In genomic region chr6:37011597-37011996, GRCm38 (mm10) we compare ENCODE assay signal across 20 mouse cellular contexts.
DNase-seq lines count a peak whose midpoint lies in the region; ATAC-seq and TF ChIP-seq lines count a peak whose summit lies in the region.
"Had no signal": no experiment of that assay in that cellular context is flagged by ENCODE, and none has a peak within 500 bp of the region (broad histone marks: within the 10 kb centered on the region; RNA-seq: fewer than 3 reads in every experiment).

No protein-coding gene starts in this region.

- no peak for TF ChIP-seq POLR2A in CH12.LX (IDR thresholded peaks at IDR 0.05; ENCODE audit: low read depth, low read length)

- DNase-seq in lung, embryonic 14.5 days, result peak; percentile 46
- no peak for DNase-seq in lung, postnatal 25 days (ENCODE audit: low spot score)
- DNase-seq in CH12.LX (ENCODE audit: extremely low read depth), result peak; percentile 6
- peak; percentile 31 for DNase-seq in brain, adult 2 months (ENCODE audit: low read depth, low spot score)
- no peak for DNase-seq in embryonic facial prominence, embryonic 10.5 days (ENCODE audit: low spot score)
- DNase-seq: adrenal gland, postnatal 14 days; cerebellum, adult 18-20 months; cerebellum, adult 9-11 months; cerebellum, postnatal 36 days; gastrocnemius, postnatal 36 days; heart, adult 11 months; heart, postnatal 36 days had no signal

- no peaks in the 10 kb centered on the region for H3K27me3 ChIP-seq in intestine, postnatal 0 days (replicated peaks; ENCODE audit: control insufficient read depth, insufficient read depth, low read length)
- no peaks in the 10 kb centered on the region for H3K27me3 ChIP-seq in intestine, embryonic 16.5 days (replicated peaks; ENCODE audit: control insufficient read depth, insufficient read depth, low read length)
- H3K27me3 ChIP-seq in lung, embryonic 14.5 days (ENCODE audit: insufficient read depth, low read length), result no peaks in the 10 kb centered on the region
- no peaks in the 10 kb centered on the region for H3K27me3 ChIP-seq in CH12.LX (replicated peaks)
- no peaks in the 10 kb centered on the region for H3K27me3 ChIP-seq in embryonic facial prominence, embryonic 10.5 days (replicated peaks; ENCODE audit: low read depth, poor library complexity, severe bottlenecking)
- H3K27me3 ChIP-seq: heart, embryonic 13.5 days; hindbrain, embryonic 12.5 days had no signal

- no peak overlapping the region for H3K27ac ChIP-seq in intestine, postnatal 0 days (ENCODE audit: low read depth, low read length)
- H3K27ac ChIP-seq in intestine, embryonic 16.5 days (ENCODE audit: low read length), result no peak overlapping the region
- H3K27ac ChIP-seq in lung, embryonic 14.5 days (ENCODE audit: low read depth), result no peak overlapping the region
- no peak overlapping the region for H3K27ac ChIP-seq in CH12.LX (ENCODE audit: insufficient read depth, low read depth)
- H3K27ac ChIP-seq in embryonic facial prominence, embryonic 10.5 days (replicated peaks), result no peak overlapping the region
- H3K27ac ChIP-seq: heart, embryonic 13.5 days; hindbrain, embryonic 12.5 days had no signal

- no peak overlapping the region for H3K9ac ChIP-seq in intestine, postnatal 0 days (ENCODE audit: low read depth, low read length)
- H3K9ac ChIP-seq in intestine, embryonic 16.5 days (ENCODE audit: low read depth, low read length), result no peak overlapping the region
- no peak overlapping the region for H3K9ac ChIP-seq in lung, embryonic 14.5 days
- H3K9ac ChIP-seq in CH12.LX (ENCODE audit: insufficient read depth, low read depth), result no peak overlapping the region
- H3K9ac ChIP-seq: heart, embryonic 13.5 days; hindbrain, embryonic 12.5 days had no signal

- dilution Hi-C loops in CH12.LX (cut with MboI; ENCODE audit: extremely low pct_ligation_motif_present, extremely low pct_unique_long_range_greater_than_20kb, low sequenced_read_pairs), result no loop called here

- TF ChIP-seq EP300 in CH12.LX (IDR thresholded peaks at IDR 0.05; ENCODE audit: low read length), result no peak

- WGBS in intestine, postnatal 0 days, result 75% methylated on average over 2 of the region's 2 CpGs
- 80% methylated on average over 2 of the region's 2 CpGs for WGBS in intestine, embryonic 16.5 days
- WGBS in lung, embryonic 14.5 days, result 82% methylated on average over 2 of the region's 2 CpGs
- 90% methylated on average over 2 of the region's 2 CpGs for WGBS in embryonic facial prominence, embryonic 10.5 days

- no peaks in the 10 kb centered on the region for H3K79me2 ChIP-seq in CH12.LX (replicated peaks; ENCODE audit: control insufficient read depth, extremely low read depth, insufficient read depth, poor library complexity, severe bottlenecking)

- TF ChIP-seq RAD21 in CH12.LX (IDR thresholded peaks at IDR 0.05; ENCODE audit: low read depth, low read length), result peak; percentile 36

- no peaks in the 10 kb centered on the region for H3K36me3 ChIP-seq in intestine, postnatal 0 days (ENCODE audit: control insufficient read depth, insufficient read depth)
- H3K36me3 ChIP-seq in intestine, embryonic 16.5 days (ENCODE audit: control insufficient read depth, insufficient read depth, low read length), result no peaks in the 10 kb centered on the region
- H3K36me3 ChIP-seq in lung, embryonic 14.5 days (ENCODE audit: insufficient read depth), result no peaks in the 10 kb centered on the region
- H3K36me3 ChIP-seq in CH12.LX (replicated peaks in 1 of 2; ENCODE audit: control insufficient read depth in 1 of 2, insufficient read depth in 1 of 2, low read length in 1 of 2), result peaks cover 0 to 32% of the 10 kb centered on the region in 2 experiments
- H3K36me3 ChIP-seq in embryonic facial prominence, embryonic 10.5 days (replicated peaks), result no peaks in the 10 kb centered on the region
- H3K36me3 ChIP-seq: G1E; heart, embryonic 13.5 days; hindbrain, embryonic 12.5 days had no signal

- in situ Hi-C loops in CH12.LX (cut with MboI; ENCODE audit: low pct_ligation_motif_present, low pct_unique_long_range_greater_than_20kb, low sequenced_read_pairs), result no loop called here

- no peaks in the 10 kb centered on the region for H3K4me1 ChIP-seq in intestine, postnatal 0 days (replicated peaks; ENCODE audit: control insufficient read depth, insufficient read depth, low read length)
- H3K4me1 ChIP-seq in intestine, embryonic 16.5 days (ENCODE audit: control insufficient read depth, insufficient read depth, low read length), result 0 out of 2 replicates have a peak, but pooled peaks cover 2% of the 10 kb centered on the region
- H3K4me1 ChIP-seq in lung, embryonic 14.5 days (ENCODE audit: insufficient read depth), result 0 out of 2 replicates have a peak, but pooled peaks cover 4% of the 10 kb centered on the region
- no peaks in the 10 kb centered on the region for H3K4me1 ChIP-seq in CH12.LX (ENCODE audit: control insufficient read depth in 1 of 2, insufficient read depth in 2 of 2)
- peaks cover 17% of the 10 kb centered on the region for H3K4me1 ChIP-seq in embryonic facial prominence, embryonic 10.5 days

- H3K4me2 ChIP-seq in intestine, postnatal 0 days (replicated peaks; ENCODE audit: low read depth), result no peak overlapping the region
- H3K4me2 ChIP-seq in intestine, embryonic 16.5 days (ENCODE audit: low read depth, low read length), result no peak overlapping the region
- no peak overlapping the region for H3K4me2 ChIP-seq in lung, embryonic 14.5 days
- no peak overlapping the region for H3K4me2 ChIP-seq in CH12.LX (ENCODE audit: insufficient read depth, low read depth, poor library complexity, severe bottlenecking)
- H3K4me2 ChIP-seq: heart, embryonic 13.5 days; hindbrain, embryonic 12.5 days had no signal

- no peak for ATAC-seq in intestine, postnatal 0 days
- no peak for ATAC-seq in intestine, embryonic 16.5 days
- ATAC-seq in lung, embryonic 14.5 days (ENCODE audit: insufficient read depth), result no peak
- ATAC-seq: activated CD4-positive, CD25-positive, alpha-beta regulatory T cell, adult 4 months; forebrain, embryonic 14.5 days; hindbrain, embryonic 16.5 days had no signal

- no peak overlapping the region for H3K4me3 ChIP-seq in intestine, postnatal 0 days (ENCODE audit: low read depth, low read length)
- no peak overlapping the region for H3K4me3 ChIP-seq in intestine, embryonic 16.5 days (ENCODE audit: low read length)
- no peak overlapping the region for H3K4me3 ChIP-seq in lung, embryonic 14.5 days (ENCODE audit: low read depth, low read length)
- H3K4me3 ChIP-seq in CH12.LX (replicated peaks in 1 of 3; ENCODE audit: low read depth in 2 of 3, low read length in 2 of 3, poor library complexity in 1 of 3), result no peak overlapping the region
- no peak overlapping the region for H3K4me3 ChIP-seq in embryonic facial prominence, embryonic 10.5 days
- H3K4me3 ChIP-seq: heart, embryonic 13.5 days; hindbrain, embryonic 12.5 days had no signal

- TF ChIP-seq CTCF in intestine, postnatal 0 days (IDR thresholded peaks at IDR 0.05; ENCODE audit: low read depth), result peak; percentile 33
- peak; percentile 42 for TF ChIP-seq CTCF in lung, embryonic 14.5 days (IDR thresholded peaks at IDR 0.05; ENCODE audit: low read depth)
- TF ChIP-seq CTCF in CH12.LX (conservative IDR thresholded peaks at IDR 0.05 in 1 of 2, IDR thresholded peaks at IDR 0.05 in 1 of 2; ENCODE audit: low read depth in 2 of 2, low read length in 2 of 2), result peak in 1 of 2 experiments; percentile 50; a peak in 2 of 4 replicates

- H3K9me3 ChIP-seq in intestine, postnatal 0 days (ENCODE audit: control insufficient read depth), result no peaks in the 10 kb centered on the region
- H3K9me3 ChIP-seq in intestine, embryonic 16.5 days (ENCODE audit: control insufficient read depth, low read length), result no peaks in the 10 kb centered on the region
- no peaks in the 10 kb centered on the region for H3K9me3 ChIP-seq in lung, embryonic 14.5 days (ENCODE audit: low read depth, low read length)
- H3K9me3 ChIP-seq in CH12.LX (replicated peaks; ENCODE audit: low read length), result no peaks in the 10 kb centered on the region
- H3K9me3 ChIP-seq in embryonic facial prominence, embryonic 10.5 days, result no peaks in the 10 kb centered on the region
- H3K9me3 ChIP-seq: G1E; heart, embryonic 13.5 days; hindbrain, embryonic 12.5 days had no signal

TF ChIP-seq in CH12.LX, 34 proteins besides CTCF, POLR2A, EP300 and RAD21:
- TF ChIP-seq SMC3 (IDR thresholded peaks at IDR 0.05; ENCODE audit: low read depth, low read length) (peak; percentile 41; the same call in 1 of the 2 replicates), CHD2 (IDR thresholded peaks at IDR 0.05; ENCODE audit: low read length) (no peak), USF2 (conservative IDR thresholded peaks at IDR 0.05; ENCODE audit: low read depth, low read length) (no peak), NELFE (IDR thresholded peaks at IDR 0.05; ENCODE audit: low read depth, low read length) (no peak), MAFK (IDR thresholded peaks at IDR 0.05; ENCODE audit: insufficient replicate concordance, low read length) (no peak)
TF ChIP-seq in CH12.LX: peak in this region for 1.

Comparison
In these comparisons a context has a peak if more than half of its experiments do, and no peak if none do; other contexts are left out.
1. DNase-seq: peak in lung, embryonic 14.5 days (single experiment), CH12.LX (single experiment) and brain, adult 2 months (single experiment); none in lung, postnatal 25 days (single experiment) and embryonic facial prominence, embryonic 10.5 days (single experiment).